In the genomic region with DNA sequence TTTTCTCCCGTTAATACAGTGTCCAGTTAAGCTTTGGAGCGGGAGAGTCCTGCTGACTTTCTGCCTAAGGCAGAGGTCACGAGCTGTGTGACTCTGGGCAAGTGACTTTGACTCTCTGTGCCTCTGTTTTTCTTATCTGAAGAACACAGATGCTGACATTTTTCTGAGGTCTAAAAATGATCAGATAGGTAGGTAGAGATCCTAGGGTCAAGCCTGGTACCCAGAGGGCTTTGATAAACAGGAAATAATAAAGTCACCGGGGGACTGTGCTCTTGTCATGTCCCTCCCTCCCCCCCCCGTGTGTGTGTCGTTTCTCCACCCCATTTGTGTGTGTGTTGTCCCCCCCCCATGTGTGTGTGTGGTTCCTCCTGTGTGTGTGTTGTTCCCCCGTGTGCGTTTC, we compare ENCODE assay signal across 27 mouse cellular contexts. TPM values are rescaled to one million over a fixed set of nuclear protein-coding genes. Genes with fewer than 3 reads are reported as not detected.
DNase-seq lines count a peak whose midpoint lies in the region; ATAC-seq and TF ChIP-seq lines count a peak whose summit lies in the region.
"Had no signal": no experiment of that assay in that cellular context is flagged by ENCODE, and none has a peak within 500 bp of the region (broad histone marks: within the 10 kb centered on the region; RNA-seq: fewer than 3 reads in every experiment).

No protein-coding gene starts in this region.

- DNase-seq in liver, embryonic 14.5 days (ENCODE audit: low read depth in 3 of 3, low spot score in 3 of 3): peak in 1 of 3 experiments; percentile 33
- no peak for DNase-seq in liver, postnatal 0 days
- peak; percentile 12 for DNase-seq in c-Kit-negative CD71-positive TER-119-positive erythroid progenitor cells, embryonic 14.5 days (ENCODE audit: low read depth, low spot score)
- DNase-seq in kidney, adult 8-10 months: no peak
- DNase-seq in embryo, embryonic 9.5 days (ENCODE audit: extremely low spot score): no peak
- DNase-seq: B cell, adult 2 months; cerebellum, adult 9-11 months; heart, postnatal 10 days; lung, postnatal 4 days; right cerebral cortex, postnatal 4 days had no signal

- H3K36me3 ChIP-seq in liver, embryonic 14.5 days (replicated peaks; ENCODE audit: control insufficient read depth, insufficient read depth, low read depth): no peaks in the 10 kb centered on the region
- no peaks in the 10 kb centered on the region for H3K36me3 ChIP-seq in liver, postnatal 0 days (replicated peaks; ENCODE audit: insufficient read depth, low read length)
- H3K36me3 ChIP-seq in kidney, embryonic 14.5 days (ENCODE audit: control insufficient read depth, insufficient read depth, low read length): no peaks in the 10 kb centered on the region
- H3K36me3 ChIP-seq: embryonic facial prominence, embryonic 13.5 days; forebrain, embryonic 10.5 days; hindbrain, embryonic 12.5 days; lung, embryonic 15.5 days; midbrain, embryonic 10.5 days had no signal

- no peak overlapping the region for H3K9ac ChIP-seq in liver, embryonic 14.5 days (replicated peaks)
- H3K9ac ChIP-seq in liver, postnatal 0 days (replicated peaks): no peak overlapping the region
- H3K9ac ChIP-seq in kidney, embryonic 14.5 days (ENCODE audit: low read depth, low read length): no peak overlapping the region
- H3K9ac ChIP-seq: embryonic facial prominence, embryonic 13.5 days; hindbrain, embryonic 12.5 days; lung, embryonic 15.5 days had no signal

- no peak overlapping the region for H3K4me3 ChIP-seq in liver, embryonic 14.5 days (ENCODE audit: insufficient read depth in 1 of 2, low read depth in 2 of 2, low read length in 2 of 2)
- no peak overlapping the region for H3K4me3 ChIP-seq in liver, postnatal 0 days (ENCODE audit: low read depth, low read length)
- no peak overlapping the region for H3K4me3 ChIP-seq in kidney, embryonic 14.5 days (ENCODE audit: low read length)
- H3K4me3 ChIP-seq: embryonic facial prominence, embryonic 13.5 days; forebrain, embryonic 10.5 days; hindbrain, embryonic 12.5 days; lung, embryonic 15.5 days; midbrain, embryonic 10.5 days had no signal

- H3K9me3 ChIP-seq in liver, embryonic 14.5 days (ENCODE audit: control insufficient read depth, low read length): no peaks in the 10 kb centered on the region
- no peaks in the 10 kb centered on the region for H3K9me3 ChIP-seq in liver, postnatal 0 days (ENCODE audit: low read length)
- no peaks in the 10 kb centered on the region for H3K9me3 ChIP-seq in kidney, embryonic 14.5 days (ENCODE audit: control insufficient read depth, low read length)
- H3K9me3 ChIP-seq: embryonic facial prominence, embryonic 13.5 days; forebrain, embryonic 10.5 days; hindbrain, embryonic 12.5 days; lung, embryonic 15.5 days; midbrain, embryonic 10.5 days had no signal

- ATAC-seq in liver, embryonic 14.5 days (ENCODE audit: insufficient read depth): peak; percentile 37; the same call in 1 of the 2 replicates
- ATAC-seq in liver, postnatal 0 days: no peak
- 0 out of 2 replicates have a peak, but pooled peaks have one; percentile 13 for ATAC-seq in megakaryocyte-erythroid progenitor cell, adult 5-6 weeks (replicated peaks; ENCODE audit: low FRiP score, low TSS enrichment, poor library complexity, severe bottlenecking)
- ATAC-seq in kidney, embryonic 14.5 days (ENCODE audit: low FRiP score, low TSS enrichment): no peak

- H3K4me2 ChIP-seq in liver, embryonic 14.5 days (ENCODE audit: low read depth): no peak overlapping the region
- no peak overlapping the region for H3K4me2 ChIP-seq in liver, postnatal 0 days (ENCODE audit: low read depth, low read length)
- H3K4me2 ChIP-seq in kidney, embryonic 14.5 days (replicated peaks; ENCODE audit: low read depth, low read length): no peak overlapping the region
- H3K4me2 ChIP-seq: embryonic facial prominence, embryonic 13.5 days; heart, embryonic 11.5 days; hindbrain, embryonic 12.5 days; lung, embryonic 15.5 days had no signal

- peaks cover 0 to 10% of the 10 kb centered on the region in 2 experiments; a peak in 3 of 4 replicates for H3K4me1 ChIP-seq in liver, embryonic 14.5 days (replicated peaks; ENCODE audit: control insufficient read depth in 2 of 2, insufficient read depth in 2 of 2, low read length in 1 of 2)
- H3K4me1 ChIP-seq in liver, postnatal 0 days (ENCODE audit: insufficient read depth): peaks cover 12% of the 10 kb centered on the region
- peaks cover 5% of the 10 kb centered on the region; the same call in 1 of the 2 replicates for H3K4me1 ChIP-seq in kidney, embryonic 14.5 days (ENCODE audit: control insufficient read depth, insufficient read depth, low read length)
- H3K4me1 ChIP-seq: hindbrain, embryonic 12.5 days had no signal

- no peaks in the 10 kb centered on the region; the same call in 1 of the 2 replicates for H3K27me3 ChIP-seq in liver, embryonic 14.5 days (ENCODE audit: control insufficient read depth, insufficient read depth, low read length)
- no peaks in the 10 kb centered on the region for H3K27me3 ChIP-seq in liver, postnatal 0 days (ENCODE audit: insufficient read depth, low read length)
- peaks cover 8% of the 10 kb centered on the region; the same call in 1 of the 2 replicates for H3K27me3 ChIP-seq in kidney, embryonic 14.5 days (ENCODE audit: control insufficient read depth, insufficient read depth, low read length)

- no peak overlapping the region for H3K27ac ChIP-seq in liver, embryonic 14.5 days
- H3K27ac ChIP-seq in liver, postnatal 0 days (ENCODE audit: low read depth): no peak overlapping the region
- no peak overlapping the region for H3K27ac ChIP-seq in kidney, embryonic 14.5 days (ENCODE audit: low read depth, low read length)
- H3K27ac ChIP-seq: embryonic facial prominence, embryonic 13.5 days; forebrain, embryonic 10.5 days; hindbrain, embryonic 12.5 days; kidney, postnatal 0 days; lung, embryonic 15.5 days; midbrain, embryonic 10.5 days had no signal

- TF ChIP-seq CTCF in liver, embryonic 14.5 days (IDR thresholded peaks at IDR 0.05; ENCODE audit: low read depth): no peak
- no peak for TF ChIP-seq CTCF in liver, postnatal 0 days (IDR thresholded peaks at IDR 0.05; ENCODE audit: low read depth)

- no peak for TF ChIP-seq EP300 in liver, embryonic 14.5 days (IDR thresholded peaks at IDR 0.05; ENCODE audit: low read depth)
- no peak for TF ChIP-seq EP300 in liver, postnatal 0 days (IDR thresholded peaks at IDR 0.05; ENCODE audit: low read depth)

- WGBS in liver, embryonic 14.5 days (ENCODE audit: insufficient replicate concordance): 28% methylated on average over 8 of the region's 8 CpGs
- WGBS in liver, postnatal 0 days (ENCODE audit: insufficient replicate concordance): 45% methylated on average over 8 of the region's 8 CpGs
- 72% methylated on average over 8 of the region's 8 CpGs for WGBS in kidney, embryonic 14.5 days

RNA-seq across cellular contexts. Expression of a gene that starts 1.9 kb away (rescaled TPM):
- 0.23 TPM in 2 replicates for polyA plus RNA-seq in liver, embryonic 14.5 days (2012; rRNA removed)
- polyA plus RNA-seq in liver, embryonic 14.5 days (2014; fragmentation: Nextera tagmentation; extraction: Ambion mirVana): 0.42 and 0.67 TPM in 2 replicates
- polyA plus RNA-seq in liver, postnatal 0 days (2015; fragmentation: Nextera tagmentation; extraction: Ambion mirVana): 0.69 and 1.4 TPM in 2 replicates
- 0.55 TPM in 1 of 2 replicates, not detected in the other for total RNA-seq in megakaryocyte-erythroid progenitor cell, adult 5-6 weeks (2014; fragmentation: Nextera tagmentation)
- total RNA-seq in megakaryocyte-erythroid progenitor cell, adult 5-6 weeks (2017): 0.09 TPM in 1 of 2 replicates, not detected in the other
- polyA plus RNA-seq in kidney, embryonic 14.5 days (2014; fragmentation: Nextera tagmentation; extraction: Ambion mirVana): 4.5 and 6.0 TPM in 2 replicates
- total RNA-seq: gastrocnemius, adult 8-10 months; heart, postnatal 10 days had no signal

RNA-seq across cellular contexts. Expression of a gene that starts 8.9 kb away (rescaled TPM):
- polyA plus RNA-seq in liver, embryonic 14.5 days (2012; rRNA removed): 0.03 and 0.06 TPM in 2 replicates
- polyA plus RNA-seq in liver, embryonic 14.5 days (2014; fragmentation: Nextera tagmentation; extraction: Ambion mirVana): not detected in 2 replicates
- not detected in 2 replicates for polyA plus RNA-seq in liver, postnatal 0 days (2015; fragmentation: Nextera tagmentation; extraction: Ambion mirVana)
- total RNA-seq in megakaryocyte-erythroid progenitor cell, adult 5-6 weeks (2014; fragmentation: Nextera tagmentation): not detected in 2 replicates
- total RNA-seq in megakaryocyte-erythroid progenitor cell, adult 5-6 weeks (2017): not detected in 2 replicates
- not detected in 2 replicates for polyA plus RNA-seq in kidney, embryonic 14.5 days (2014; fragmentation: Nextera tagmentation; extraction: Ambion mirVana)
- total RNA-seq: gastrocnemius, adult 8-10 months; granulocyte monocyte progenitor cell, adult 5-6 weeks; heart, postnatal 10 days; layer of hippocampus, postnatal 14 days; left cerebral cortex, postnatal 10 days; midbrain, postnatal 0 days had no signal
- polyA plus RNA-seq: cortical plate, adult 2 months; embryonic facial prominence, embryonic 13.5 days; forebrain, embryonic 10.5 days; heart, embryonic 11.5 days; hindbrain, embryonic 12.5 days; kidney, postnatal 0 days; lung, embryonic 15.5 days; midbrain, embryonic 10.5 days; midbrain, postnatal 0 days; neural tube, embryonic 11.5 days had no signal

RNA-seq across cellular contexts. Expression of a gene that starts 32.3 kb away (rescaled TPM):
- 17.1 and 31.5 TPM in 2 replicates for polyA plus RNA-seq in liver, embryonic 14.5 days (2012; rRNA removed)
- polyA plus RNA-seq in liver, embryonic 14.5 days (2014; fragmentation: Nextera tagmentation; extraction: Ambion mirVana): 31.0 and 36.7 TPM in 2 replicates
- 114 and 125 TPM in 2 replicates for polyA plus RNA-seq in liver, postnatal 0 days (2015; fragmentation: Nextera tagmentation; extraction: Ambion mirVana)
- total RNA-seq in megakaryocyte-erythroid progenitor cell, adult 5-6 weeks (2014; fragmentation: Nextera tagmentation): 34.9 and 43.4 TPM in 2 replicates
- total RNA-seq in megakaryocyte-erythroid progenitor cell, adult 5-6 weeks (2017): 36.8 and 45.6 TPM in 2 replicates
- polyA plus RNA-seq in kidney, embryonic 14.5 days (2014; fragmentation: Nextera tagmentation; extraction: Ambion mirVana): 8.9 and 12.1 TPM in 2 replicates

RNA-seq across cellular contexts. Expression of a gene that starts 39.8 kb away (rescaled TPM):
- polyA plus RNA-seq in liver, embryonic 14.5 days (2012; rRNA removed): 1.4 TPM in 2 replicates
- 2.0 and 3.7 TPM in 2 replicates for polyA plus RNA-seq in liver, embryonic 14.5 days (2014; fragmentation: Nextera tagmentation; extraction: Ambion mirVana)
- polyA plus RNA-seq in liver, postnatal 0 days (2015; fragmentation: Nextera tagmentation; extraction: Ambion mirVana): 0.88 and 0.99 TPM in 2 replicates
- 17.9 and 21.8 TPM in 2 replicates for total RNA-seq in megakaryocyte-erythroid progenitor cell, adult 5-6 weeks (2014; fragmentation: Nextera tagmentation)
- 5.2 and 7.7 TPM in 2 replicates for total RNA-seq in megakaryocyte-erythroid progenitor cell, adult 5-6 weeks (2017)
- polyA plus RNA-seq in kidney, embryonic 14.5 days (2014; fragmentation: Nextera tagmentation; extraction: Ambion mirVana): 9.3 and 12.4 TPM in 2 replicates

RNA-seq across cellular contexts. Expression of a gene that starts 43.9 kb away (rescaled TPM):
- polyA plus RNA-seq in liver, embryonic 14.5 days (2012; rRNA removed): 0.70 and 0.95 TPM in 2 replicates
- 0.28 and 0.42 TPM in 2 replicates for polyA plus RNA-seq in liver, embryonic 14.5 days (2014; fragmentation: Nextera tagmentation; extraction: Ambion mirVana)
- 0.87 and 1.1 TPM in 2 replicates for polyA plus RNA-seq in liver, postnatal 0 days (2015; fragmentation: Nextera tagmentation; extraction: Ambion mirVana)
- total RNA-seq in megakaryocyte-erythroid progenitor cell, adult 5-6 weeks (2014; fragmentation: Nextera tagmentation): not detected in 2 replicates
- total RNA-seq in megakaryocyte-erythroid progenitor cell, adult 5-6 weeks (2017): 0.23 TPM in 1 of 2 replicates, not detected in the other
- not detected in 2 replicates for polyA plus RNA-seq in kidney, embryonic 14.5 days (2014; fragmentation: Nextera tagmentation; extraction: Ambion mirVana)
- total RNA-seq: adrenal gland, adult 18-20 months; heart, postnatal 10 days; layer of hippocampus, postnatal 14 days; left cerebral cortex, postnatal 10 days had no signal
- polyA plus RNA-seq: cortical plate, adult 2 months; embryonic facial prominence, embryonic 13.5 days; kidney, postnatal 0 days had no signal

Comparison
In these comparisons a context has a peak if more than half of its experiments do, and no peak if none do; other contexts are left out.
1. ATAC-seq: peak in liver, embryonic 14.5 days (single experiment) and megakaryocyte-erythroid progenitor cell, adult 5-6 weeks (single experiment); none in liver, postnatal 0 days (single experiment) and kidney, embryonic 14.5 days (single experiment).